Mouse (Mus musculus) brain, embryonic 14.5 days (tissue): Measurements from ENCODE around the gene B3gnt6.
A peak's percentile ranks its signal among the peaks of the same experiment; 100 is the strongest.

Experiments used
- CTCF ChIP-seq: fragments of 200-500 bp; IDR thresholded peaks from 2 replicates; pipeline ENCODE4 v1.5.1; 2012; ENCODE audit warnings: inconsistent platforms, mild to moderate bottlenecking, moderate library complexity, borderline replicate concordance; ENCODE audit not compliant: insufficient read depth, insufficient read length; ENCODE audit errors: extremely low read depth
- POLR2A ChIP-seq: fragments of 200-500 bp; IDR thresholded peaks from 2 replicates; pipeline ENCODE4 v1.6.1; 2012; ENCODE audit warnings: mild to moderate bottlenecking, inconsistent platforms, borderline replicate concordance; ENCODE audit not compliant: poor library complexity, insufficient read depth, insufficient read length, severe bottlenecking; ENCODE audit errors: extremely low read depth

DNA sequence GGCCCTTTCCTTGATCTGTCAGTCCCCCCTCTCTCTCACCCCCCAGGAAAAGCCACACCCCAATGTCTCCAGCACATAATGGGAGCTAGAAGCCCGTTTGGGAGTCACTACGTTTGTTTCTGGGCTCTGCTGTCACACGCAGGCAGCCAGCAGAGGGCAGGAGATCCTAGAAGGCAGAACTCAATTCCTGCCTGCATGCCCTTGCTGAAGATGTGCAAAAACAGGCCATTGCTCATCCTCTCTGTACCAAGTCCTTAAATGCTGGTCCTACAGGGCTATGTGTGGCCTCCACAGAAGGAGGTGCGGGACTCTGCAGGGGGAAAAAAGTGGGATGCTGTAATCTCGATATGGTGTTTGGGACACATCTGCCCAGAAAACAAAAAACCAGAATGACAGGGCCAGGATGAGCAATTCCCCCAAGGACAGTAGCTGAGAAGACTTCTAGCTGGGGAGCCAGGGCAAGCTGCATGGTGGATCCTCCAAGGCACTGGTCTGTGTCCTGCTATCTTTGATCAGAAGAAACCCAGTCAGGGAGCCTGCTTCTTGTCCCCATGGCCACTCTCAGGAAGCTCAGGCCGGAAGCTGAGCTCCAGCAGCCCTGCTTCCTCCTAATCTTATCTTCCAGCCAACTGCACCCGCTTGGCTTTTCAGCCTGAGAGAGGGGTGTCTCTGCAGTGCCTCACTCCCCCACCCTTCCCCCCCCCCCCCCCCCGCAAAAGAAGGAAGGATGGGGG, 43.6 kb downstream of the B3gnt6 start:
- TF ChIP-seq CTCF (peak; percentile 92), POLR2A (no peak)
